Mouse (Mus musculus) midbrain, postnatal 0 days (tissue): Measurements from ENCODE around the gene Gpr156. TPM values are rescaled to one million over a fixed set of nuclear protein-coding genes. Genes with fewer than 3 reads are reported as not detected.

Experiments
- ATAC-seq: fragments of 200-750 bp; cut with Nextera tagmentation; 2 replicates; pipeline ENCODE4 v1.8.0; 2017; ENCODE audit warnings: moderate number of reproducible peaks, mild to moderate bottlenecking, moderate TSS enrichment, moderate library complexity; ENCODE audit not compliant: low FRiP score
- DNase-seq: peaks from one replicate; pipeline ENCODE4 v3.0.0-alpha.2; 2015; ENCODE audit warnings: low spot score
- H3K27ac ChIP-seq: fragments of 300-500 bp; sonication (generic); 2 replicates; pipeline ENCODE4 v1.5.1; 2014; ENCODE audit warnings: low read depth, mild to moderate bottlenecking, low read length, mixed read lengths
- H3K27me3 ChIP-seq: fragments of 300-500 bp; sonication (generic); 2 replicates; pipeline ENCODE4 v1.6.1; 2014; ENCODE audit warnings: low read length, control low read depth, mixed read lengths; ENCODE audit not compliant: insufficient read depth
- H3K36me3 ChIP-seq: fragments of 300-500 bp; sonication (generic); 2 replicates; pipeline ENCODE4 v1.6.1; 2014; ENCODE audit warnings: low read length, control low read depth, mixed read lengths; ENCODE audit not compliant: insufficient read depth
- H3K4me1 ChIP-seq: fragments of 300-500 bp; sonication (generic); 2 replicates; pipeline ENCODE4 v1.6.1; 2014; ENCODE audit warnings: mild to moderate bottlenecking, control low read depth, antibody characterized with exemption, low read length, mixed read lengths; ENCODE audit not compliant: insufficient read depth
- H3K4me2 ChIP-seq: fragments of 300-500 bp; sonication (generic); 2 replicates; pipeline ENCODE4 v1.6.1; 2014; ENCODE audit warnings: low read depth, mild to moderate bottlenecking, low read length, mixed read lengths; ENCODE audit not compliant: poor library complexity, severe bottlenecking
- H3K4me3 ChIP-seq: fragments of 300-500 bp; sonication (generic); 2 replicates; pipeline ENCODE4 v1.5.1; 2014; ENCODE audit warnings: low read depth, mild to moderate bottlenecking, low read length, moderate library complexity
- H3K9ac ChIP-seq: fragments of 300-500 bp; sonication (generic); replicated peaks from 2 replicates; pipeline ENCODE4 v1.6.1; 2014; ENCODE audit warnings: mild to moderate bottlenecking, low read length, moderate library complexity, mixed read lengths; ENCODE audit not compliant: poor library complexity, severe bottlenecking
- H3K9me3 ChIP-seq: fragments of 300-500 bp; sonication (generic); 2 replicates; pipeline ENCODE4 v1.6.1; 2016; ENCODE audit warnings: low read length, control low read depth
- CTCF ChIP-seq: IDR thresholded peaks from 2 replicates; pipeline ENCODE4 v1.5.1; 2016; ENCODE audit warnings: antibody characterized with exemption, mild to moderate bottlenecking
- WGBS: fragments of 180-500 bp; shearing (Covaris S2); extraction: QIAGEN DNeasy Blood & Tissue Kit; methylation state at CpG from one replicate; pipeline ENCODE4 v1.1.7; 2014; 5-methylcytosine and 5-hydroxymethylcytosine counted together
- polyA plus RNA-seq: library from polyadenylated mRNA; unstranded; fragments of >200 nt; fragmentation: Nextera tagmentation; extraction: Ambion mirVana; gene quantifications from 2 replicates; pipeline ENCODE4 v1.2.1, GENCODE M21; 2015
- total RNA-seq: library from RNA; depleted of rRNA; stranded (reverse); fragments of >200 nt; gene quantifications from 2 replicates; pipeline ENCODE4 v1.2.3, GENCODE M21; 2014

Gene Gpr156
- total and polyA plus RNA-seq, 2 experiments from 2014 or later, result 2.9 to 6.1 TPM

GRCm38 (mm10) chr16:37945031-37945796 is 28.9 kb downstream of the Gpr156 start:
- 54% methylated on average over 8 of the region's 8 CpGs for WGBS
- no peaks in the 10 kb centered on the region for H3K9me3 ChIP-seq
- no peaks in the 10 kb centered on the region for H3K4me1 ChIP-seq
- H3K4me3 ChIP-seq, result no peak overlapping the region
- no peak overlapping the region for H3K4me2 ChIP-seq
- H3K27me3 ChIP-seq, result no peaks in the 10 kb centered on the region
- DNase-seq (peak; percentile 60), ATAC-seq (no peak)
- no peak for TF ChIP-seq CTCF
- no peak overlapping the region for H3K9ac ChIP-seq
- no peaks in the 10 kb centered on the region for H3K36me3 ChIP-seq
- H3K27ac ChIP-seq, result no peak overlapping the region

- no peaks in the 10 kb centered on the region for H3K4me1 ChIP-seq
- 34% methylated on average over 5 of the region's 5 CpGs for WGBS
- peak; percentile 63 for DNase-seq
- H3K36me3 ChIP-seq, result no peaks in the 10 kb centered on the region
- no peaks in the 10 kb centered on the region for H3K9me3 ChIP-seq
- TF ChIP-seq CTCF, result peak; percentile 79
- H3K27me3 ChIP-seq, result no peaks in the 10 kb centered on the region
- no peak overlapping the region for H3K9ac ChIP-seq
- no peak overlapping the region for H3K27ac ChIP-seq
- 0 out of 2 replicates have a peak, but pooled peaks have one; percentile 52 for ATAC-seq
- H3K4me3 ChIP-seq, result no peak overlapping the region
- H3K4me2 ChIP-seq, result no peak overlapping the region
These were observed 30.9 kb downstream of the Gpr156 start for GRCm38 (mm10) chr16:37947160-37947559.

- Histone ChIP-seq H3K4me3 (no peak overlapping the region), H3K9ac (no peak overlapping the region), H3K27ac (no peak overlapping the region), H3K9me3 (no peaks in the 10 kb centered on the region), H3K27me3 (no peaks in the 10 kb centered on the region), H3K4me2 (no peak overlapping the region), H3K4me1 (no peaks in the 10 kb centered on the region), H3K36me3 (no peaks in the 10 kb centered on the region)
- DNase-seq (no peak), ATAC-seq (no peak)
- WGBS, result 88% methylated on average over 4 of the region's 4 CpGs
- TF ChIP-seq CTCF, result no peak
These were observed 32.1 kb downstream of the Gpr156 start for GRCm38 (mm10) chr16:37948365-37948764.

- no peak for ATAC-seq
- TF ChIP-seq CTCF, result no peak
- H3K36me3 ChIP-seq, result no peaks in the 10 kb centered on the region
- H3K4me3 ChIP-seq, result no peak overlapping the region
- H3K9ac ChIP-seq, result no peak overlapping the region
- no peaks in the 10 kb centered on the region for H3K9me3 ChIP-seq
- DNase-seq, result no peak
- H3K27me3 ChIP-seq, result no peaks in the 10 kb centered on the region
- H3K27ac ChIP-seq, result no peak overlapping the region
- no peak overlapping the region for H3K4me2 ChIP-seq
- no peaks in the 10 kb centered on the region for H3K4me1 ChIP-seq
These were observed 34.9 kb downstream of the Gpr156 start for GRCm38 (mm10) chr16:37951171-37951570.

GRCm38 (mm10) chr16:37953186-37953585 is 36.9 kb downstream of the Gpr156 start:
- Histone ChIP-seq H3K9me3 (no peaks in the 10 kb centered on the region), H3K27ac (no peak overlapping the region), H3K27me3 (no peaks in the 10 kb centered on the region), H3K4me3 (no peak overlapping the region), H3K9ac (no peak overlapping the region), H3K36me3 (no peaks in the 10 kb centered on the region), H3K4me1 (no peaks in the 10 kb centered on the region), H3K4me2 (no peak overlapping the region)
- DNase-seq, result no peak
- no peak for ATAC-seq
- no peak for TF ChIP-seq CTCF
- 75% methylated on average over 4 of the region's 4 CpGs for WGBS

- no peak for TF ChIP-seq CTCF
- no peaks in the 10 kb centered on the region for H3K4me1 ChIP-seq
- DNase-seq, result peak; percentile 26
- peak overlapping the region; percentile 43; the same call in 1 of the 2 replicates for H3K27ac ChIP-seq
- H3K27me3 ChIP-seq, result no peaks in the 10 kb centered on the region
- H3K9me3 ChIP-seq, result no peaks in the 10 kb centered on the region
- no peak overlapping the region for H3K4me3 ChIP-seq
- 72% methylated on average over 12 of the region's 12 CpGs for WGBS
- no peak overlapping the region for H3K9ac ChIP-seq
- H3K36me3 ChIP-seq, result no peaks in the 10 kb centered on the region
- peak; percentile 51; the same call in 1 of the 2 replicates for ATAC-seq
- no peak overlapping the region for H3K4me2 ChIP-seq
These were observed 38.0 kb downstream of the Gpr156 start for GRCm38 (mm10) chr16:37953991-37954942.
